Mouse (Mus musculus) G1E (cell line): ENCODE results near the gene Zfp775.

Experiments used
- CTCF ChIP-seq: IDR thresholded peaks from 2 replicates; pipeline ENCODE4 v1.5.1; 2012; ENCODE audit warnings: low read depth, low read length, inconsistent platforms, mixed read lengths
- GATA1 ChIP-seq: IDR thresholded peaks from 2 replicates; pipeline ENCODE4 v1.6.1; 2012; ENCODE audit warnings: borderline replicate concordance, low read length, inconsistent platforms, mixed read lengths
- GATA2 ChIP-seq: IDR thresholded peaks from 2 replicates; pipeline ENCODE4 v1.6.1; 2012; ENCODE audit warnings: low read depth, low read length, inconsistent platforms, borderline replicate concordance
- POLR2AphosphoS5 ChIP-seq: IDR thresholded peaks from 2 replicates; pipeline ENCODE4 v1.6.1; 2012; ENCODE audit warnings: low read depth, low read length, inconsistent platforms; ENCODE audit not compliant: insufficient replicate concordance
- TAL1 ChIP-seq: conservative IDR thresholded peaks from 2 replicates; pipeline ENCODE4 v1.6.1; 2012; ENCODE audit warnings: low read depth, low read length, inconsistent platforms, mixed read lengths

DNA sequence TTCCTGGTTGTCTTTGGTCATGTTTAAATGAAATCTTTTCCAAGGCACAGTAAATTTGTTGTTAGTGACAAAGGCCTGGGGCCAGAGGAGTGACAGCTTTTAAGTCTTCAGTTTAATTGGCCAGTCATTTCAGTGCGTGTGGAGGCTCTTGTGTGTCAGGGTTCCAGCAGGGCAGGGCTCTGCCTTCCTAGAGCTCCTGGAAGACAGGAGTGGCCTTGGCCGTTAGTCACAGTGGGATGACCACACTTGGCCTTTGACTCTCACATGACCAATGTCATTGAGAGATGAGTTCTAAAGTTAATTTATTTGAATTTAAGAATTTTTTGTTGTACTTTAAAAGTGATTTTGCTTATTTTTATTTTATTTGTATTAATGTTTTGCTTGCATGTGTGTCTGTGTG lies 6.3 kb downstream of the Zfp775 start:
- TF ChIP-seq CTCF, result no peak
- TF ChIP-seq GATA1, result no peak
- TF ChIP-seq GATA2, result no peak
- TF ChIP-seq POLR2AphosphoS5, result no peak
- TF ChIP-seq TAL1, result no peak
